Mouse (Mus musculus): ENCODE data around the gene Clint1.

DNA sequence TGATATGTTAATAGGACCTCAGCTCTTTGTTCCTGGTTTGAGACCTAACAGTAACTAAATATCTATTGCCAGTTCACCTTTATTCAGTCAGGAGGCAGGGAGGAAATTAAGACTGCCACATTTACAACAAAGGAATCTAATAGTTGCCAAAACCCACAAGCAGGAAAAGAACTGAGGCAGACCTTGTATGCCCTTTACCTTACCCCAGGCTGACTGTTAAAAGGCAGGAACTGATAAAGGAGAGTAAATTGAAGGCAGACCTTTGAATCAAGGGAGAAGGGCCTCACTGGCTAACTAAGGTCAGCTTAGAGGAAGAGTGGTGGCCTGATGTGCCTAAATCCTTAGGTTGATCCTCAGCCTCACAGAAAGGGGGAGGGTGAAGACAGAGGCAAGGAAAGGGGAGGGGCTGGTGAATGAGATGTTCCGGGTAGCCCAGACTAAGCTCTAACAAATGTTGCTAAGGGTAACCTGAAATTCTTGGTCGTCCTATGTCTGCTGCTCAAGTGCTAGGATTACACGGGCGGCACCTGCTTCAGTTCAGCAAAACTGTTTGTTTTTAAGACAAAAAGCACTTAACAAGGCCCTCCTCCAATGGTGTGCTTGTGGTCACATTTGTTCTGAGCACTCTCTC is 16.1 kb upstream of the Clint1 start:
- TF ChIP-seq TAL1 (IDR thresholded peaks at IDR 0.05; ENCODE audit: low read length) (no peak), GATA1 (IDR thresholded peaks at IDR 0.05; ENCODE audit: low read length) (no peak)

Measured in erythroblast, embryonic 14.5 days (primary cell).